Mouse (Mus musculus) E14TG2a.4 (cell line): ENCODE results near the gene Abo.

Experiments
- H3K27me3 ChIP-seq: 2 replicates; pipeline ENCODE4 v1.6.1; 2014; ENCODE audit warnings: low read length, control low read depth; ENCODE audit not compliant: insufficient read depth
- H3K36me3 ChIP-seq: 2 replicates; pipeline ENCODE4 v1.6.1; 2014; ENCODE audit warnings: low read length, control low read depth; ENCODE audit not compliant: insufficient read depth
- H3K4me1 ChIP-seq: replicated peaks from 2 replicates; pipeline ENCODE4 v1.6.1; 2014; ENCODE audit warnings: low read depth, low read length, control low read depth
- H3K4me3 ChIP-seq: replicated peaks from 2 replicates; pipeline ENCODE4 v1.5.1; 2014; ENCODE audit warnings: mild to moderate bottlenecking, low read length
- H3K9me3 ChIP-seq: 2 replicates; pipeline ENCODE4 v1.6.1; 2014; ENCODE audit warnings: low read length, control low read depth
- CTCF ChIP-seq: conservative IDR thresholded peaks from 2 replicates; pipeline ENCODE4 v1.5.1; 2014; ENCODE audit warnings: low read length
- NANOG ChIP-seq: IDR thresholded peaks from 2 replicates; pipeline ENCODE4 v1.6.1; 2014; ENCODE audit warnings: borderline replicate concordance, low read length, mixed read lengths
- POU5F1 ChIP-seq: IDR thresholded peaks from 2 replicates; pipeline ENCODE4 v1.6.1; 2014; ENCODE audit warnings: low read length, borderline replicate concordance

The Abo gene

DNA sequence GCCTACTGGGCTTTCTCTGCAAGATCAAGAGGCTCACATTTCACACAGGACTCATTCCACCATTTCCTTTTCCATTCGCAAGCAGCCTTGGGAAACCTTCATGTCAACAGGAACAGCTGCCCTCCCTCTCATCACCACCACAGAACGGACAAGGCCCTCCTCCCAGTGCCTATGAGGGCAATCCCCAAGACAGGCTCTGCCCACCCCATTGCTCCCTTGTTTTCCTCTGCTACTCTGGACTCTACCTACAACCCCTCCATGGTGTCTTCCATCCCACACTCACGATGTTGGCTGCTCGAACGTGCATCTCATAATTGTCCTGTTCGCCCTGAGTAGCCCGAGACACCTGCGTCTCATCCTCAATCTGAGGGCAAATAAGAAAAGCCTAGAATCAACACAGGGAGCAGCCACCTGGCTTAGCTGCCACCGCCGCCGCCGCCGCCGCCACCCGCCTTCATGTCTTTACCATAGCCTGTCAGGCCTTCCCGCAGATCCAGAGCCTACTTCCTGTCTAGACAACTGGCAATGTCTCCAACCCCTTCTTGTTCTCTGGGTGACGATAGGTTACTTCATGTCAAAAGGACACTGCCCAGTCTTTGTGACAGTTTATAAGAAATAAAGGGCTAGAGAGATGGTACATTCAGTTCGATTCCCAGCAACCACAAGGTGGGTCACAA lies 44.1 kb upstream of the Abo start:
- Histone ChIP-seq H3K4me1 (peaks cover 54% of the 10 kb centered on the region), H3K27me3 (no peaks in the 10 kb centered on the region), H3K4me3 (peak overlapping the region; percentile 99), H3K9me3 (peaks cover 24% of the 10 kb centered on the region), H3K36me3 (peaks cover 84% of the 10 kb centered on the region)
- TF ChIP-seq POU5F1 (no peak), NANOG (no peak), CTCF (no peak; the same call in 1 of the 2 replicates)

DNA sequence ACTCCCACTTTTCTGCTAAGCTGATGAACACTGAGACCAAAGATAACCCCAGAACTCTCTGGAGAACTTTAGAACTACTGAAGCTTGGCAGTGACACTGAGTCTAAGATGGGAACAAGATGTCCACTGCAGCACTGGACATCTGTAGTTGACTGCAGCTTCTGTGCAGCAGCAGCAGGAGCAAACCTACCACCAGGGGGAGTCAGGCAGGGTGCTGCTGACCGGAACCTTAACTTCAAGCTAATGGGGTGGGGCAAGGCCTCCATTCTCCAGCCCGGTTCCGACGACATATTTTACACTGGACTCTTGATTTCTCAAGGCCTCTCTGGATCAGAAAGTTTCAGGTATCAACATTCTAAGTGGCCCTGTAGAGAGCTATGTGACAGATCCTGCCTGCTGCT lies 42.3 kb upstream of the Abo start:
- TF ChIP-seq CTCF: peak; percentile 81
- TF ChIP-seq NANOG: no peak
- TF ChIP-seq POU5F1: no peak
- Histone ChIP-seq H3K36me3 (peaks cover 69% of the 10 kb centered on the region), H3K27me3 (no peaks in the 10 kb centered on the region), H3K4me1 (peaks cover 53% of the 10 kb centered on the region), H3K9me3 (peaks cover 9% of the 10 kb centered on the region), H3K4me3 (0 out of 2 replicates have a peak overlapping the region, but pooled peaks have one; percentile 24)

DNA sequence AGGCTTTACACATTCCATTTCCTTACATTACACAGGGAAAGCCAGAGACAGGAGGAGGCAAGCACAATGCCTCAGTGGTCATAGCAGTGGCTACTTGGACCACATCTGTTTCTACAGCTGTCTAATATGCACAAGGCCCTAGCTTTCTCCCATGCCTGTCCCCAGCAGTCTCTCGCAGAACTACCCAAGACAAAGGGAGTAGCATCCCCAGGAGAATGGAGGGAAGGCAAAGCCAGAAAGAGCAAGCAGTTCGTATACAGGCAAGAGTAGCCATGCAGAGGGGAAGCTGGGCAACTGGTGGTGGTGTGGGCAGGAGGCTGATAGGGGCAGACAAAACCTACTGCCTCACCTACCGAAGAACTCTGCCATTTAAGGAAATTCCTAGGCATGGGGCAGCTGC lies 41.7 kb upstream of the Abo start:
- TF ChIP-seq CTCF: no peak
- no peak for TF ChIP-seq NANOG
- TF ChIP-seq POU5F1: no peak
- Histone ChIP-seq H3K9me3 (peaks cover 2% of the 10 kb centered on the region), H3K27me3 (no peaks in the 10 kb centered on the region), H3K4me1 (peaks cover 58% of the 10 kb centered on the region), H3K4me3 (no peak overlapping the region), H3K36me3 (peaks cover 68% of the 10 kb centered on the region)

GRCm38 (mm10) chr2:26905936-26906335 lies 41.2 kb upstream of the Abo start:
- Histone ChIP-seq H3K36me3 (peaks cover 68% of the 10 kb centered on the region), H3K4me1 (peaks cover 63% of the 10 kb centered on the region), H3K27me3 (no peaks in the 10 kb centered on the region), H3K4me3 (no peak overlapping the region), H3K9me3 (no peaks in the 10 kb centered on the region; the same call in 1 of the 2 replicates)
- TF ChIP-seq CTCF (no peak), NANOG (no peak), POU5F1 (no peak)

- peak overlapping the region; percentile 98 for H3K4me3 ChIP-seq
- H3K27me3 ChIP-seq: no peaks in the 10 kb centered on the region
- H3K9me3 ChIP-seq: no peaks in the 10 kb centered on the region; the same call in none of the 2 replicates
- TF ChIP-seq CTCF (no peak), POU5F1 (no peak), NANOG (no peak)
- peaks cover 84% of the 10 kb centered on the region for H3K36me3 ChIP-seq
- H3K4me1 ChIP-seq: peaks cover 69% of the 10 kb centered on the region
Observed at GRCm38 (mm10) chr2:26903311-26903710, 38.5 kb upstream of the Abo start.

GRCm38 (mm10) chr2:26902467-26903220 lies 37.9 kb upstream of the Abo start, which contains the start of gene Surf6:
Surf6 (minus strand) TSS chr2:26902879.
- Histone ChIP-seq H3K27me3 (no peaks in the 10 kb centered on the region), H3K9me3 (no peaks in the 10 kb centered on the region; the same call in none of the 2 replicates), H3K36me3 (peaks cover 84% of the 10 kb centered on the region), H3K4me3 (peak within 1 kb of the TSS; percentile 98), H3K4me1 (peaks cover 62% of the 10 kb centered on the region)
- TF ChIP-seq POU5F1: no peak
- no peak for TF ChIP-seq NANOG
- TF ChIP-seq CTCF: no peak

- Histone ChIP-seq H3K27me3 (no peaks in the 10 kb centered on the region), H3K9me3 (no peaks in the 10 kb centered on the region; the same call in none of the 2 replicates), H3K4me3 (peak overlapping the region; percentile 98), H3K36me3 (peaks cover 84% of the 10 kb centered on the region), H3K4me1 (peaks cover 55% of the 10 kb centered on the region)
- TF ChIP-seq POU5F1: no peak
- TF ChIP-seq CTCF: no peak
- TF ChIP-seq NANOG: no peak
Observed at GRCm38 (mm10) chr2:26901834-26902400, 37.1 kb upstream of the Abo start.

GRCm38 (mm10) chr2:26900731-26901130 lies 36.0 kb upstream of the Abo start:
- peaks cover 55% of the 10 kb centered on the region for H3K4me1 ChIP-seq
- H3K9me3 ChIP-seq: peaks cover 6% of the 10 kb centered on the region
- no peaks in the 10 kb centered on the region for H3K27me3 ChIP-seq
- TF ChIP-seq POU5F1: no peak
- TF ChIP-seq CTCF: no peak
- TF ChIP-seq NANOG: no peak
- peak overlapping the region; percentile 98 for H3K4me3 ChIP-seq
- peaks cover 84% of the 10 kb centered on the region for H3K36me3 ChIP-seq
